Mouse (Mus musculus): ENCODE measurements around the gene Lrrc4. TPM values are rescaled to one million over a fixed set of nuclear protein-coding genes. Genes with fewer than 3 reads are reported as not detected.

Lrrc4 gene
- polyA plus RNA-seq, 1 experiment from 2014 or later: 3.8 TPM

- Histone ChIP-seq H3K9ac (replicated peaks) (no peak overlapping the region), H3K4me3 (no peak overlapping the region), H3K4me1 (no peaks in the 10 kb centered on the region; the same call in 1 of the 2 replicates), H3K4me2 (replicated peaks) (no peak overlapping the region), H3K9me3 (no peaks in the 10 kb centered on the region), H3K27me3 (no peaks in the 10 kb centered on the region), H3K27ac (replicated peaks) (no peak overlapping the region), H3K36me3 (no peaks in the 10 kb centered on the region)
- ATAC-seq (ENCODE audit: low FRiP score, low read depth): no peak
- 88% methylated on average over 4 of the region's 4 CpGs for WGBS
Observed at GRCm38 (mm10) chr6:28680537-28680936, 151.0 kb downstream of the Lrrc4 start.

GRCm38 (mm10) chr6:28678896-28679295, 152.7 kb downstream of the Lrrc4 start:
- ATAC-seq (ENCODE audit: low FRiP score, low read depth): no peak
- Histone ChIP-seq H3K4me3 (no peak overlapping the region), H3K27me3 (no peaks in the 10 kb centered on the region), H3K27ac (replicated peaks) (no peak overlapping the region), H3K9ac (replicated peaks) (no peak overlapping the region), H3K4me2 (replicated peaks) (no peak overlapping the region), H3K36me3 (no peaks in the 10 kb centered on the region), H3K4me1 (no peaks in the 10 kb centered on the region; the same call in 1 of the 2 replicates), H3K9me3 (no peaks in the 10 kb centered on the region)
- 91% methylated on average over 1 of the region's 1 CpGs for WGBS

DNA sequence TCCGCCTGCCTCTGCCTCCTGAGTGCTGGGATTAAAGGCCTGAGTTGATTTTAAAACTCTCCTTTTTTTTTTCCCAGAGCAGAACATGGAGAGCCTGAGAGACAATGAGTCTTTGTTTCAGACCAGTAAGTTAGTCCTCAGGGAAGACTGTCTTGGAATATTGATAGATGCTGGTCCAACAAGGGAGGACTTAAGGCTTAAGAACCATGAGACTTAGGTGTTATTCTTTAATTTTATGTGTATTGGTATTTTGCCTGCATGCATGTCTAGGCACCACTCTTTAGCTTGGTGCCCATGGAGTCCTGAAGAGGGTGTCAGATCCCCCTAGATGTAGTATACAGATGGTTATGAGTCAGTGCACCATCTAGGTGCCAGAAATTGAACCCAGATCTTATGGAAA, 156.9 kb downstream of the Lrrc4 start:
- H3K4me2 ChIP-seq (replicated peaks): no peak overlapping the region
- no peaks in the 10 kb centered on the region for H3K36me3 ChIP-seq
- no peaks in the 10 kb centered on the region for H3K9me3 ChIP-seq
- H3K9ac ChIP-seq (replicated peaks): no peak overlapping the region
- no peaks in the 10 kb centered on the region for H3K27me3 ChIP-seq
- WGBS: 90% methylated on average over 1 of the region's 1 CpGs
- H3K27ac ChIP-seq (replicated peaks): no peak overlapping the region
- no peaks in the 10 kb centered on the region for H3K4me1 ChIP-seq
- no peak for ATAC-seq (ENCODE audit: low FRiP score, low read depth)
- no peak overlapping the region for H3K4me3 ChIP-seq

DNA sequence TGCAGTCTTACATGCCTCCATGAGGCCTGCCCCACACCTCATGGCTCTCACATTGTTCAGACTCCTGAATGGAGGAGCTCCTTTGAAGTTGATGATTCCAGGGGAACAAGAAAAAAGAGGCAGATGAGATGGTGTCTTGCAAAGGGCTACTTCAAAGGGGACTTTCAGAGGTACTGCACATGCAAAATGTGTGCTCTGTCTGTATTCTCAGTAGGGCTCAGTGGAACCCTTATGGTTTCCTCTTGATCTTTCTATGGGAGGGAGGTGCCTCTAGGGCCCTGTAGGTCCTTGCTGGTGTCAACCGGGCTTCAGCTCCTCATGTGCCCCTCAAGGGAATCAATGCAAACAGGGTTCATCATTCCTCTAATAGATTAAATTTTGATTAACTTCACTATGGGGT, 159.2 kb downstream of the Lrrc4 start:
- 72% methylated on average over 1 of the region's 1 CpGs for WGBS
- no peak overlapping the region for H3K27ac ChIP-seq (replicated peaks)
- H3K27me3 ChIP-seq: no peaks in the 10 kb centered on the region
- H3K9me3 ChIP-seq: no peaks in the 10 kb centered on the region
- no peaks in the 10 kb centered on the region for H3K36me3 ChIP-seq
- no peak overlapping the region for H3K4me2 ChIP-seq (replicated peaks)
- ATAC-seq (ENCODE audit: low FRiP score, low read depth): no peak
- no peak overlapping the region for H3K9ac ChIP-seq (replicated peaks)
- no peak overlapping the region for H3K4me3 ChIP-seq
- H3K4me1 ChIP-seq: no peaks in the 10 kb centered on the region

- no peaks in the 10 kb centered on the region for H3K27me3 ChIP-seq
- no peak overlapping the region for H3K27ac ChIP-seq (replicated peaks)
- no peaks in the 10 kb centered on the region; the same call in 1 of the 2 replicates for H3K4me1 ChIP-seq
- H3K9ac ChIP-seq (replicated peaks): no peak overlapping the region
- no peak overlapping the region for H3K4me3 ChIP-seq
- ATAC-seq (ENCODE audit: low FRiP score, low read depth): no peak
- no peak overlapping the region for H3K4me2 ChIP-seq (replicated peaks)
- WGBS: 97% methylated on average over 5 of the region's 5 CpGs
- H3K36me3 ChIP-seq: no peaks in the 10 kb centered on the region
- no peaks in the 10 kb centered on the region for H3K9me3 ChIP-seq
Observed at GRCm38 (mm10) chr6:28669251-28669650, 162.3 kb downstream of the Lrrc4 start.

DNA sequence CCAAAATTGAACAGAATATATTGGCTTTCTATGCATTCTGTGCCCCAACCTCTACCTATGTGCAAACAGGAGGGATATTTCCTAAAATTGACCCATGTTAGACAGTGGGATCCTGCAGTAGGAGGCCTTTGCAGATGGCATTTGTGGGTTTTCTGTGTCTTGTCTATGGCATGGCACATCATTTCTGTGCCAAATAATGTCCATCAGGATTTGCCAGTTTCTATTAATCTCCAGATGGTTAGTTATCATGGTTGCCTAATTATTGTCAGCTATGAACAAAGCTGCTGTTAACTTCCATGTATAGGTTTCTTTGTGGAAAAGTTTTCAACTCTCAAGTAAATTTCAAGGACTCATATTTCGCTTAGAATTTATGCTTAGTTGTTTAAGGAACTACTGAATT, 164.0 kb downstream of the Lrrc4 start:
- whole genome bisulfite sequencing: 93% methylated on average over 1 of the region's 1 CpGs
- no peaks in the 10 kb centered on the region; the same call in 1 of the 2 replicates for H3K4me1 ChIP-seq
- H3K4me2 ChIP-seq (replicated peaks): no peak overlapping the region
- no peaks in the 10 kb centered on the region for H3K36me3 ChIP-seq
- no peak overlapping the region for H3K4me3 ChIP-seq
- H3K27me3 ChIP-seq: no peaks in the 10 kb centered on the region
- H3K9me3 ChIP-seq: no peaks in the 10 kb centered on the region
- ATAC-seq (ENCODE audit: low FRiP score, low read depth): no peak
- H3K9ac ChIP-seq (replicated peaks): no peak overlapping the region
- H3K27ac ChIP-seq (replicated peaks): no peak overlapping the region

GRCm38 (mm10) chr6:28664716-28665115, 166.8 kb downstream of the Lrrc4 start:
- WGBS: 74% methylated on average over 3 of the region's 3 CpGs
- no peaks in the 10 kb centered on the region; the same call in 1 of the 2 replicates for H3K4me1 ChIP-seq
- no peak for ATAC-seq (ENCODE audit: low FRiP score, low read depth)
- H3K27me3 ChIP-seq: no peaks in the 10 kb centered on the region
- no peaks in the 10 kb centered on the region for H3K36me3 ChIP-seq
- H3K9me3 ChIP-seq: no peaks in the 10 kb centered on the region
- no peak overlapping the region for H3K4me3 ChIP-seq
- no peak overlapping the region for H3K27ac ChIP-seq (replicated peaks)
- no peak overlapping the region for H3K4me2 ChIP-seq (replicated peaks)
- no peak overlapping the region for H3K9ac ChIP-seq (replicated peaks)

DNA sequence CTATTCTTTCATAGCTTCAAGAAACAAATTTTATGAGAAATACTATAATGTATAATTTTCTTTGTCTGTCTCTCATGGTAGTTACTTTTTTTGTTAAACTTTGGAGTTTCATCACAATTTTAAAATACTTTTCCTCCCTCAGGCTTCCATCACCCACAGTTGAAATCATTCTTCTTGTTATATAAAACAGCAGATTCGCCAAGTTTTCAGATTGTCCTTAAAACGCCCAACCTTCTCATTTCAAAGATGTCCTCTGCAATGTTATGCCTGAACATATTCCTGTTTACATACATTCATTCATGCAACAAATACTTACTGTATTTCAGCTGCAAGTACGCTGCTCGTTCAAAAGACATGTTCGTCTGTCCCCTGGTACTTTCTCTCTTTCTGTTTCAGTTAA, 167.9 kb downstream of the Lrrc4 start:
- H3K4me3 ChIP-seq: no peak overlapping the region
- ATAC-seq (ENCODE audit: low FRiP score, low read depth): no peak
- no peaks in the 10 kb centered on the region for H3K9me3 ChIP-seq
- H3K4me1 ChIP-seq: no peaks in the 10 kb centered on the region; the same call in 1 of the 2 replicates
- H3K27ac ChIP-seq (replicated peaks): no peak overlapping the region
- no peak overlapping the region for H3K4me2 ChIP-seq (replicated peaks)
- 87% methylated on average over 5 of the region's 5 CpGs for WGBS
- no peak overlapping the region for H3K9ac ChIP-seq (replicated peaks)
- H3K27me3 ChIP-seq: no peaks in the 10 kb centered on the region
- H3K36me3 ChIP-seq: no peaks in the 10 kb centered on the region

DNA sequence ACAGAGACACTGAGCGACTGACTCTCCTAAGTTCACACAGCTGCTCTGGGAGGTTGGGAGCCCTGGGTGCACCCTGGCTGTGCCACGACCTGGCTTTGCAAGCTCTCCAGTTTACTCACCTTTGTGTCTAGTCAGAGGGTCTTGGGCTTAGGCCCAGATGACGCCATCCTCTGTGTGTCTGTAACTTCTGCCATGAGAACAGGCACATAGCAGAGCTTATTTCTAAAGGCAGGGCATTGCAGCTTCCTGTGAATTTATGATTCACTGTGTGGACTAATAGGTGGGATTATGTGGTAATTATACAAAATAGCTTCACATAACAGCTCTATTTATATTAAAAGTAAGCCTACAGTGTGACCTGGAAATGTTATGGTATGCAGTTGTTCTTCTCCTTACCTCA, 168.5 kb downstream of the Lrrc4 start:
- H3K36me3 ChIP-seq: no peaks in the 10 kb centered on the region
- 71% methylated on average over 3 of the region's 3 CpGs for WGBS
- no peak overlapping the region for H3K4me2 ChIP-seq (replicated peaks)
- no peak overlapping the region for H3K4me3 ChIP-seq
- no peak overlapping the region for H3K27ac ChIP-seq (replicated peaks)
- no peak for ATAC-seq (ENCODE audit: low FRiP score, low read depth)
- no peak overlapping the region for H3K9ac ChIP-seq (replicated peaks)
- H3K27me3 ChIP-seq: no peaks in the 10 kb centered on the region
- H3K9me3 ChIP-seq: no peaks in the 10 kb centered on the region
- H3K4me1 ChIP-seq: no peaks in the 10 kb centered on the region; the same call in 1 of the 2 replicates

DNA sequence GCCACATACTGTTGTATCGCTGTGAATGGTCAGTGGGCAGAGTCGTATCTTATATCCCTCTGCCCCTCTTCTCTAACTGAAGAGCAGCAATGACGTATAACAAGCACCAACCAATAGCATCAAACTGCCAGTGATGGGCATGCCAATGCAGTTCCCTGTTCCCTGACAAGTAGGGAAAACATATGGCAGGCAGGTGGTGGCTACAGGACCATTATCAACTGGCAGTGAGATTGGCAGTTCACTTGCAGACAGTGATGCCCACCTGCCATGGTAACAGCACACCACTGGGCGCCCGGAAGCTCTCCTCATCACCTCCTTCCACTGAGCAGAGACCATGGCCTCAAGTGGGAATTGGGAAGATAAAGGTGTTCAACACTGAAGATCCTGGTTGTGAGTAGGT, 175.0 kb downstream of the Lrrc4 start:
- Histone ChIP-seq H3K36me3 (no peaks in the 10 kb centered on the region), H3K9ac (replicated peaks) (no peak overlapping the region), H3K4me2 (replicated peaks) (no peak overlapping the region), H3K27ac (replicated peaks) (no peak overlapping the region), H3K9me3 (no peaks in the 10 kb centered on the region), H3K4me3 (no peak overlapping the region), H3K27me3 (no peaks in the 10 kb centered on the region), H3K4me1 (no peaks in the 10 kb centered on the region)
- no peak for ATAC-seq (ENCODE audit: low FRiP score, low read depth)
- 93% methylated on average over 5 of the region's 5 CpGs for WGBS

DNA sequence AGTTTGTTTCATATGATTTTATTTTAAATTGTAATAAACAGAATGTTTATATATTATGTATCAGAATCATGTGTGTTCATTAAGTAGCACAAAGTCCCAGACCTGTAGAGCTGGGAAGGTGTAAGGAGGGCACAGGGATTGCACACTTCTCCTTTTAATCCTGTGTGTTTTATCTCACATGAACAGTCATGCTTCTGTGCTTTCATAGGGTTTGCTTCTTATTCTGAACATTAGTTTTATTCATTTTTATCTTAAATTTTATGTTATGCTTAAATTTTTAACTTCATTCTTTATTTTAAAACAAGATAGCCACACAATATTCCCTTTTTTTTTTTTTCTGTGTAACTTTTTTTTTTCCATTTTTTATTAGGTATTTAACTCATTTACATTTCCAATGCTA, 186.3 kb downstream of the Lrrc4 start:
- H3K36me3 ChIP-seq: no peaks in the 10 kb centered on the region
- H3K9me3 ChIP-seq: no peaks in the 10 kb centered on the region
- no peak overlapping the region for H3K9ac ChIP-seq (replicated peaks)
- no peak overlapping the region for H3K4me2 ChIP-seq (replicated peaks)
- peaks cover 4% of the 10 kb centered on the region; the same call in 1 of the 2 replicates for H3K4me1 ChIP-seq
- H3K27me3 ChIP-seq: no peaks in the 10 kb centered on the region
- no peak overlapping the region for H3K4me3 ChIP-seq
- H3K27ac ChIP-seq (replicated peaks): no peak overlapping the region
- ATAC-seq (ENCODE audit: low FRiP score, low read depth): no peak

DNA sequence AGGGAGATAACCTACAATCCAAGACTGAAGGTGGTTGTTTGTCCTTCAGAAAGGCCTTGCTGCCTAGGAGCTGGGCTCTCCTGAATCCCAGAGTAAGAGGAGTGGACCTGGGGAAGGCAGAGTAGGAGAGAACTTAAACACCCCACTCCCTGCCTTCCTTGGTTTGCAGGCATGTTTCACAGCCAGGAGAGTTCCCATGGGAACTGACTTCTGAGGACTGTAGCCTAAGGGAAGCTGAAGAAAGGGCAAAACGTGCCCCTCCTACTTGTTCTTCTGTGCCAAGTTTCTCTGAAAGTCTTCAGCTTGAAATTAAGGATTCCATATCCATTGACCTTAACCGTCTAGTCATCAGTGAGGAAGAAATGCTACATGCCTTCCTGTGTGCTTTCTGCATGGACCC, 188.6 kb downstream of the Lrrc4 start:
- Histone ChIP-seq H3K9ac (replicated peaks) (no peak overlapping the region), H3K27ac (replicated peaks) (no peak overlapping the region), H3K4me1 (peaks cover 10% of the 10 kb centered on the region; the same call in 1 of the 2 replicates), H3K9me3 (no peaks in the 10 kb centered on the region), H3K4me2 (replicated peaks) (no peak overlapping the region), H3K4me3 (no peak overlapping the region), H3K36me3 (no peaks in the 10 kb centered on the region), H3K27me3 (no peaks in the 10 kb centered on the region)
- WGBS: 55% methylated on average over 2 of the region's 2 CpGs
- ATAC-seq (ENCODE audit: low FRiP score, low read depth): no peak

- Histone ChIP-seq H3K4me3 (no peak overlapping the region), H3K4me2 (replicated peaks) (no peak overlapping the region), H3K27ac (replicated peaks) (no peak overlapping the region), H3K9me3 (no peaks in the 10 kb centered on the region), H3K9ac (replicated peaks) (no peak overlapping the region), H3K36me3 (no peaks in the 10 kb centered on the region), H3K4me1 (peaks cover 10% of the 10 kb centered on the region; the same call in 1 of the 2 replicates), H3K27me3 (no peaks in the 10 kb centered on the region)
- 91% methylated on average over 5 of the region's 5 CpGs for WGBS
- no peak for ATAC-seq (ENCODE audit: low FRiP score, low read depth)
Observed at GRCm38 (mm10) chr6:28640088-28640487, 191.5 kb downstream of the Lrrc4 start.

Measured in midbrain, embryonic 12.5 days (tissue).